In genomic region chr17:45020155-45020930, GRCm38 (mm10) we compare ENCODE assay signal across 11 mouse cellular contexts.
DNase-seq lines count a peak whose midpoint lies in the region; ATAC-seq and TF ChIP-seq lines count a peak whose summit lies in the region.
"Had no signal": no experiment of that assay in that cellular context is flagged by ENCODE, and none has a peak within 500 bp of the region (broad histone marks: within the 10 kb centered on the region; RNA-seq: fewer than 3 reads in every experiment).

No protein-coding gene starts in this region.

- H3K4me3 ChIP-seq in bone marrow macrophage, adult 2 months (ENCODE audit: insufficient read depth, low read length) = no peak overlapping the region
- H3K4me3 ChIP-seq in lung, postnatal 0 days (ENCODE audit: low read depth, low read length) = no peak overlapping the region
- no peak overlapping the region for H3K4me3 ChIP-seq in hindbrain, embryonic 12.5 days
- no peak overlapping the region for H3K4me3 ChIP-seq in hindbrain, postnatal 0 days (ENCODE audit: low read length)
- H3K4me3 ChIP-seq: midbrain, embryonic 13.5 days had no signal

- peak overlapping the region; percentile 49 for H3K27ac ChIP-seq in bone marrow macrophage, adult 2 months (ENCODE audit: insufficient read depth, low read depth, low read length)
- H3K27ac ChIP-seq in lung, postnatal 0 days (ENCODE audit: low read length) = no peak overlapping the region
- no peak overlapping the region for H3K27ac ChIP-seq in hindbrain, embryonic 12.5 days
- no peak overlapping the region for H3K27ac ChIP-seq in hindbrain, postnatal 0 days
- H3K27ac ChIP-seq: midbrain, embryonic 13.5 days had no signal

- H3K4me2 ChIP-seq in lung, postnatal 0 days (replicated peaks; ENCODE audit: low read depth, low read length) = no peak overlapping the region
- no peak overlapping the region for H3K4me2 ChIP-seq in hindbrain, embryonic 12.5 days (replicated peaks)
- H3K4me2 ChIP-seq in hindbrain, postnatal 0 days (ENCODE audit: low read depth, low read length) = no peak overlapping the region
- H3K4me2 ChIP-seq: midbrain, embryonic 13.5 days had no signal

- no peaks in the 10 kb centered on the region for H3K27me3 ChIP-seq in lung, postnatal 0 days (replicated peaks; ENCODE audit: insufficient read depth, low read length)
- H3K27me3 ChIP-seq in hindbrain, embryonic 12.5 days = no peaks in the 10 kb centered on the region
- H3K27me3 ChIP-seq in hindbrain, postnatal 0 days (ENCODE audit: insufficient read depth, low read length) = no peaks in the 10 kb centered on the region
- H3K27me3 ChIP-seq: midbrain, embryonic 13.5 days had no signal

- no peak overlapping the region for H3K9ac ChIP-seq in lung, postnatal 0 days (replicated peaks; ENCODE audit: low read depth)
- H3K9ac ChIP-seq in hindbrain, embryonic 12.5 days = no peak overlapping the region
- H3K9ac ChIP-seq in hindbrain, postnatal 0 days (replicated peaks; ENCODE audit: low read length) = no peak overlapping the region
- H3K9ac ChIP-seq: midbrain, embryonic 13.5 days had no signal

- TF ChIP-seq POLR2A in bone marrow macrophage, adult 2 months (IDR thresholded peaks at IDR 0.05; ENCODE audit: borderline replicate concordance, low read depth, low read length) = no peak

- H3K9me3 ChIP-seq in lung, postnatal 0 days (ENCODE audit: low read length) = no peaks in the 10 kb centered on the region
- no peaks in the 10 kb centered on the region for H3K9me3 ChIP-seq in hindbrain, embryonic 12.5 days (replicated peaks)
- no peaks in the 10 kb centered on the region for H3K9me3 ChIP-seq in hindbrain, postnatal 0 days (ENCODE audit: low read length)
- H3K9me3 ChIP-seq: midbrain, embryonic 13.5 days had no signal

- no peak for TF ChIP-seq CTCF in bone marrow macrophage, adult 2 months (IDR thresholded peaks at IDR 0.05; ENCODE audit: low read depth, low read length)
- no peak for TF ChIP-seq CTCF in lung, postnatal 0 days (IDR thresholded peaks at IDR 0.05)
- TF ChIP-seq CTCF in hindbrain, postnatal 0 days (IDR thresholded peaks at IDR 0.05; ENCODE audit: low read depth) = no peak

- WGBS in lung, postnatal 0 days = 56% methylated on average over 8 of the region's 8 CpGs
- WGBS in hindbrain, embryonic 12.5 days = 78% methylated on average over 8 of the region's 8 CpGs
- 75% methylated on average over 8 of the region's 8 CpGs for WGBS in hindbrain, postnatal 0 days

- peak; percentile 85 for ATAC-seq in lung, postnatal 0 days
- ATAC-seq in inflammation-experienced regulatory T-cells, adult 6 months = no peak
- no peak for ATAC-seq in hindbrain, embryonic 12.5 days (ENCODE audit: low FRiP score)
- ATAC-seq in hindbrain, postnatal 0 days = no peak
- ATAC-seq: midbrain, embryonic 13.5 days had no signal

- H3K4me1 ChIP-seq in bone marrow macrophage, adult 2 months (ENCODE audit: control insufficient read depth, insufficient read depth, low read length) = peaks cover 7% of the 10 kb centered on the region
- H3K4me1 ChIP-seq in lung, postnatal 0 days (ENCODE audit: insufficient read depth, low read depth, low read length) = no peaks in the 10 kb centered on the region
- H3K4me1 ChIP-seq in hindbrain, embryonic 12.5 days = no peaks in the 10 kb centered on the region
- H3K4me1 ChIP-seq in hindbrain, postnatal 0 days (ENCODE audit: insufficient read depth, low read length) = no peaks in the 10 kb centered on the region

- peak; percentile 12 for DNase-seq in layer of hippocampus, adult 11-12 months (ENCODE audit: low spot score)
- no peak for DNase-seq in layer of hippocampus, postnatal 10 days (ENCODE audit: low spot score in 2 of 2)
- DNase-seq in NIH3T3 (ENCODE audit: low read depth) = peak; percentile 96
- DNase-seq in lung, postnatal 0 days (ENCODE audit: low spot score) = peak; percentile 54
- DNase-seq in hindbrain, postnatal 0 days (ENCODE audit: low spot score) = no peak
- DNase-seq: cerebellum, postnatal 25 days; thymus, postnatal 25 days had no signal

- no peaks in the 10 kb centered on the region for H3K36me3 ChIP-seq in lung, postnatal 0 days (ENCODE audit: insufficient read depth, low read length)
- no peaks in the 10 kb centered on the region for H3K36me3 ChIP-seq in hindbrain, embryonic 12.5 days
- no peaks in the 10 kb centered on the region for H3K36me3 ChIP-seq in hindbrain, postnatal 0 days (ENCODE audit: insufficient read depth, low read length)
- H3K36me3 ChIP-seq: midbrain, embryonic 13.5 days had no signal

- no peak for TF ChIP-seq EP300 in lung, postnatal 0 days (IDR thresholded peaks at IDR 0.05)

Comparison
In these comparisons a context has a peak if more than half of its experiments do, and no peak if none do; other contexts are left out.
1. DNase-seq: peak in layer of hippocampus, adult 11-12 months (single experiment), NIH3T3 (single experiment) and lung, postnatal 0 days (single experiment); none in layer of hippocampus, postnatal 10 days (0 of 2) and hindbrain, postnatal 0 days (single experiment).